Mouse (Mus musculus) CH12.LX (cell line): ENCODE measurements around the gene Mettl1. TPM values are rescaled to one million over a fixed set of nuclear protein-coding genes. Genes with fewer than 3 reads are reported as not detected.

ENCODE experiments used
- DNase-seq: peaks from one replicate; pipeline ENCODE4 v3.0.0-alpha.2; 2013; ENCODE audit errors: extremely low read depth
- H3K27ac ChIP-seq: 2 replicates; pipeline ENCODE4 v1.5.1; 2012; ENCODE audit warnings: low read depth, mild to moderate bottlenecking, control low read depth, moderate library complexity; ENCODE audit not compliant: insufficient read depth
- H3K27me3 ChIP-seq: replicated peaks from 2 replicates; pipeline ENCODE3; 2012; ENCODE audit warnings: inconsistent platforms
- H3K36me3 ChIP-seq, 2 experiments: replicated peaks in 1 of 2; 2 replicates each; pipeline versions ENCODE3 to v1.6.1; 2012; ENCODE audit warnings: inconsistent platforms in 1 of 2, low read length in 1 of 2, mild to moderate bottlenecking in 1 of 2, mixed read lengths in 1 of 2, moderate library complexity in 1 of 2; ENCODE audit not compliant: control insufficient read depth in 1 of 2, insufficient read depth in 1 of 2
- H3K4me1 ChIP-seq, 2 experiments: 2 replicates each; pipeline ENCODE4 v1.6.1; 2012; ENCODE audit warnings: inconsistent platforms in 1 of 2, moderate library complexity in 1 of 2; ENCODE audit not compliant: insufficient read depth in 2 of 2, control insufficient read depth in 1 of 2
- H3K4me2 ChIP-seq: 2 replicates; pipeline ENCODE4 v1.6.1; 2012; ENCODE audit warnings: low read depth, mild to moderate bottlenecking, control low read depth; ENCODE audit not compliant: poor library complexity, insufficient read depth, severe bottlenecking
- H3K4me3 ChIP-seq, 3 experiments: fragments of 150-350 bp in 1 of 3; sonication (generic) in 1 of 3; replicated peaks in 1 of 3; 2 replicates each; pipeline versions ENCODE3 to v1.5.1; 2011 to 2012; ENCODE audit warnings: low read depth in 2 of 3, low read length in 2 of 3, mild to moderate bottlenecking in 2 of 3, moderate library complexity in 2 of 3, control low read depth in 1 of 3, improper control_type of control experiment in 1 of 3, inconsistent platforms in 1 of 3, mixed read lengths in 1 of 3; ENCODE audit not compliant: poor library complexity in 1 of 3
- H3K79me2 ChIP-seq: replicated peaks from 2 replicates; pipeline ENCODE4 v1.6.1; 2012; ENCODE audit warnings: mild to moderate bottlenecking, moderate library complexity; ENCODE audit not compliant: control insufficient read depth, poor library complexity, insufficient read depth, severe bottlenecking; ENCODE audit errors: extremely low read depth
- H3K9ac ChIP-seq: 2 replicates; pipeline ENCODE4 v1.6.1; 2012; ENCODE audit warnings: low read depth, mild to moderate bottlenecking, control low read depth, moderate library complexity; ENCODE audit not compliant: insufficient read depth
- H3K9me3 ChIP-seq: replicated peaks from 2 replicates; pipeline ENCODE3; 2012; ENCODE audit warnings: low read length, inconsistent platforms, mixed read lengths
- BHLHE40 ChIP-seq: IDR thresholded peaks from 2 replicates; pipeline ENCODE4 v1.6.1; 2011; ENCODE audit warnings: mild to moderate bottlenecking, low read depth, low read length, improper control_type of control experiment
- CHD1 ChIP-seq: IDR thresholded peaks from 2 replicates; pipeline ENCODE4 v1.6.1; 2012; ENCODE audit warnings: low read depth, low read length, improper control_type of control experiment, inconsistent platforms
- CHD2 ChIP-seq: IDR thresholded peaks from 2 replicates; pipeline ENCODE4 v1.6.1; 2011; ENCODE audit warnings: low read length, improper control_type of control experiment
- E2F4 ChIP-seq: IDR thresholded peaks from 2 replicates; pipeline ENCODE4 v1.6.1; 2011; ENCODE audit warnings: low read depth, low read length, improper control_type of control experiment; ENCODE audit not compliant: insufficient replicate concordance
- ELF1 ChIP-seq: IDR thresholded peaks from 2 replicates; pipeline ENCODE4 v1.6.1; 2014; ENCODE audit warnings: low read depth, mild to moderate bottlenecking, inconsistent platforms, low read length, improper control_type of control experiment
- EP300 ChIP-seq: IDR thresholded peaks from 2 replicates; pipeline ENCODE4 v1.6.1; 2011; ENCODE audit warnings: low read length, improper control_type of control experiment
- ETS1 ChIP-seq: conservative IDR thresholded peaks from 2 replicates; pipeline ENCODE4 v1.6.1; 2012; ENCODE audit warnings: low read depth, mild to moderate bottlenecking, inconsistent platforms, low read length, improper control_type of control experiment, moderate library complexity
- GABPA ChIP-seq: IDR thresholded peaks from 2 replicates; pipeline ENCODE4 v1.6.1; 2012; ENCODE audit warnings: low read depth, low read length, improper control_type of control experiment, inconsistent platforms; ENCODE audit not compliant: insufficient replicate concordance
- IRF4 ChIP-seq: IDR thresholded peaks from 2 replicates; pipeline ENCODE4 v1.6.1; 2014; ENCODE audit warnings: low read depth, mild to moderate bottlenecking, inconsistent platforms, low read length, improper control_type of control experiment
- JUN ChIP-seq: IDR thresholded peaks from 2 replicates; pipeline ENCODE4 v1.6.1; 2011; ENCODE audit warnings: low read depth, mild to moderate bottlenecking, low read length, improper control_type of control experiment, moderate library complexity; ENCODE audit not compliant: insufficient read depth
- JUND ChIP-seq: conservative IDR thresholded peaks from 2 replicates; pipeline ENCODE4 v1.6.1; 2011; ENCODE audit warnings: low read depth, low read length, improper control_type of control experiment
- MAFK ChIP-seq: IDR thresholded peaks from 2 replicates; pipeline ENCODE4 v1.6.1; 2011; ENCODE audit warnings: low read length, improper control_type of control experiment; ENCODE audit not compliant: insufficient replicate concordance
- MAX ChIP-seq: IDR thresholded peaks from 2 replicates; pipeline ENCODE4 v1.6.1; 2011; ENCODE audit warnings: low read length, improper control_type of control experiment
- MAZ ChIP-seq: IDR thresholded peaks from 2 replicates; pipeline ENCODE4 v1.6.1; 2012; ENCODE audit warnings: low read depth, mild to moderate bottlenecking, inconsistent platforms, low read length, improper control_type of control experiment, moderate library complexity
- MEF2A ChIP-seq: IDR thresholded peaks from 2 replicates; pipeline ENCODE4 v1.6.1; 2014; ENCODE audit warnings: low read depth, mild to moderate bottlenecking, inconsistent platforms, low read length, improper control_type of control experiment, borderline replicate concordance
- MXI1 ChIP-seq: IDR thresholded peaks from 2 replicates; pipeline ENCODE4 v1.6.1; 2011; ENCODE audit warnings: mild to moderate bottlenecking, low read depth, low read length, improper control_type of control experiment
- MYC ChIP-seq: IDR thresholded peaks from 2 replicates; pipeline ENCODE4 v1.6.1; 2011; ENCODE audit warnings: low read depth, mild to moderate bottlenecking, improper control_type of control experiment, low read length
- NELFE ChIP-seq: IDR thresholded peaks from 2 replicates; pipeline ENCODE4 v1.6.1; 2011; ENCODE audit warnings: low read depth, low read length, improper control_type of control experiment
- NRF1 ChIP-seq: IDR thresholded peaks from 2 replicates; pipeline ENCODE4 v1.6.1; 2014; ENCODE audit warnings: low read depth, mild to moderate bottlenecking, inconsistent platforms, low read length, improper control_type of control experiment, moderate library complexity
- POLR2A ChIP-seq: IDR thresholded peaks from 2 replicates; pipeline ENCODE4 v1.6.1; 2011; ENCODE audit warnings: low read depth, mild to moderate bottlenecking, improper control_type of control experiment, low read length
- POLR2AphosphoS2 ChIP-seq: IDR thresholded peaks from 2 replicates; pipeline ENCODE4 v1.6.1; 2011; ENCODE audit warnings: low read depth, low read length, improper control_type of control experiment
- RAD21 ChIP-seq: IDR thresholded peaks from 2 replicates; pipeline ENCODE4 v1.6.1; 2011; ENCODE audit warnings: low read depth, mild to moderate bottlenecking, low read length, improper control_type of control experiment, moderate library complexity
- RCOR1 ChIP-seq: conservative IDR thresholded peaks from 2 replicates; pipeline ENCODE4 v1.6.1; 2012; ENCODE audit warnings: low read depth, mild to moderate bottlenecking, inconsistent platforms, low read length, improper control_type of control experiment
- SIN3A ChIP-seq: IDR thresholded peaks from 2 replicates; pipeline ENCODE4 v1.6.1; 2012; ENCODE audit warnings: low read length, improper control_type of control experiment, inconsistent platforms
- SMC3 ChIP-seq: IDR thresholded peaks from 2 replicates; pipeline ENCODE4 v1.6.1; 2011; ENCODE audit warnings: low read depth, low read length, improper control_type of control experiment
- TBP ChIP-seq: conservative IDR thresholded peaks from 2 replicates; pipeline ENCODE4 v1.6.1; 2011; ENCODE audit warnings: low read depth, low read length, improper control_type of control experiment
- TCF12 ChIP-seq: IDR thresholded peaks from 2 replicates; pipeline ENCODE4 v1.6.1; 2014; ENCODE audit warnings: low read depth, mild to moderate bottlenecking, inconsistent platforms, low read length, improper control_type of control experiment
- UBTF ChIP-seq: IDR thresholded peaks from 2 replicates; pipeline ENCODE4 v1.6.1; 2012; ENCODE audit warnings: low read depth, mild to moderate bottlenecking, inconsistent platforms, low read length, improper control_type of control experiment, moderate library complexity
- USF1 ChIP-seq: IDR thresholded peaks from 2 replicates; pipeline ENCODE4 v1.6.1; 2014; ENCODE audit warnings: low read depth, mild to moderate bottlenecking, inconsistent platforms, low read length, improper control_type of control experiment
- USF2 ChIP-seq: conservative IDR thresholded peaks from 2 replicates; pipeline ENCODE4 v1.6.1; 2011; ENCODE audit warnings: low read depth, low read length, improper control_type of control experiment
- ZC3H11A ChIP-seq: IDR thresholded peaks from 2 replicates; pipeline ENCODE4 v1.6.1; 2012; ENCODE audit warnings: low read depth, mild to moderate bottlenecking, inconsistent platforms, low read length, improper control_type of control experiment
- ZMIZ1 ChIP-seq: IDR thresholded peaks from 2 replicates; pipeline ENCODE4 v1.6.1; 2012; ENCODE audit warnings: low read depth, mild to moderate bottlenecking, inconsistent platforms, low read length, improper control_type of control experiment
- ZNF384 ChIP-seq: IDR thresholded peaks from 2 replicates; pipeline ENCODE4 v1.6.1; 2012; ENCODE audit warnings: low read depth, low read length, improper control_type of control experiment, inconsistent platforms
- dilution Hi-C: fragments of 300-500 bp; cut with MboI; formaldehyde crosslinking; loops from 2 replicates; pipeline ENCODE4 v1.14.3; 2020; ENCODE audit warnings: low sequenced_read_pairs; ENCODE audit not compliant: extremely low pct_unique_long_range_greater_than_20kb, extremely low pct_ligation_motif_present
- in situ Hi-C: fragments of 300-500 bp; cut with MboI; formaldehyde crosslinking; loops from 3 replicates; pipeline ENCODE4 v1.14.3; 2019; ENCODE audit warnings: low sequenced_read_pairs, low pct_ligation_motif_present, low pct_unique_long_range_greater_than_20kb, mixed read lengths
- polyA plus RNA-seq: library from polyadenylated mRNA; unstranded; fragments of >175 nt; gene quantifications from 2 replicates; pipeline ENCODE4 v1.2.1, GENCODE M21; 2012; ENCODE audit warnings: low read depth; ENCODE audit not compliant: insufficient read length
- total RNA-seq, 2 experiments: library from RNA; depleted of rRNA; stranded (reverse); fragments of 300-350 nt in 1 of 2; fragments of >200 nt in 1 of 2; gene quantifications; 2 replicates each; pipeline ENCODE4 v1.2.3; 2012 to 2014

Mettl1 gene
- total and polyA plus RNA-seq, 3 experiments, result 21.6 to 49.4 (median 28.4) TPM

DNA sequence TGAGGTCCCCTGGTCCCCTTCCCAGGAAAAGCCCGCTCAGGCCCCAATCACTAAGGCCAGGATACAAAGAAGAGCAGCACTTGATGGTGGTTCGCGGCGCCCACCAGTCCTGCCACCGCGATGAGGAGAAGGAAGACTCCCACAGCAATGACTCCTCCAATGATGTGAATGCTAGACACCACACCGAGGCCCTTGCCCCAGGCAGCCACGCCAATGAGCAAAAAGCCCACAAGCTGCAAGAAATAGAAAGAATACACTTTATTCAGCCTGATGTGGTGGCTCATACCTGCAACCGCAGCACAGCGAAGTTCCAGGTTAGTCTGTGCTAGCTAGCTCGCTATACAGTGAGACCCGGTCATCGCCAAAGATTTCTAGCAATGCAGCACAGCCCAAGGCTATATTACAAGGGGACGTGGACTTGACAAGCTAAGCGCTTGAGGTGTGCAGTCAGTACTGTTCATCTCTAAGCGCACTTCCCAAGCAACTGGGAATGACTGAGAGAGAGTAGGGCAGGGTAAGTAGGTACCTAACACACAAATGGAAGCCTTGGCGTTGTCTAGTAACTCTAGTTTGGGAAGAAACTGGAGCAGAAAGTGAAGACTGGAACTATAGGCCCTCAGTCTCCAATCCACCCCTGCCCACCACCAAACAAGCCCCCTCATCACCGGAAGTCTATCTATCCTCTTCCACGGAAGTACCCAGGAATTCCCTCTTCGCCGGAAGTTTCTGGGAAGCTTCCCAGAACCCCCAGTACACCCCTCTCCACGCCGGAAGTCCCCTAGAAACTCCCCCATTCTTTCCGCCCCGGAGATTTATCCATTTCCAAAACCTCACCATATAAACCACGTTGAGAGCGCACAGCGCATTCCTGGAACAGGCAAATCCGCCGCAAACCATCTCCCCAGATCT lies 28.3 kb downstream of the Mettl1 start (continued):
- no peak for TF ChIP-seq JUND
- TF ChIP-seq CHD1, result no peak
- no peak for TF ChIP-seq NRF1
- TF ChIP-seq ZNF384, result no peak

- in situ Hi-C loops, result no loop called here
- Histone ChIP-seq H3K27ac (peak within 1 kb of the TSS; percentile 63), H3K4me1 (peaks cover 4 to 34% of the 10 kb centered on the region in 2 experiments; a peak in 3 of 4 replicates)
- TF ChIP-seq JUND, result no peak
- no peak; the same call in 1 of the 2 replicates for TF ChIP-seq NELFE
- no peak for TF ChIP-seq EP300
- TF ChIP-seq ZC3H11A, result no peak
- TF ChIP-seq BHLHE40, result peak; percentile 81
- no peak for TF ChIP-seq MYC
- TF ChIP-seq RCOR1, result no peak
- TF ChIP-seq TCF12, result peak; percentile 14; the same call in 1 of the 2 replicates
- no peak for TF ChIP-seq IRF4
- peak; percentile 98 for TF ChIP-seq ZNF384
- no peak for TF ChIP-seq GABPA
- peak; percentile 76 for TF ChIP-seq POLR2A
- TF ChIP-seq MAX, result no peak
- TF ChIP-seq MAZ, result no peak
- TF ChIP-seq ZMIZ1, result no peak
- no peak for TF ChIP-seq POLR2AphosphoS2
- TF ChIP-seq ETS1, result no peak
- 0 out of 2 replicates have a peak, but pooled peaks have one; percentile 16 for TF ChIP-seq CHD2
- TF ChIP-seq ELF1, result no peak
- peak; percentile 67; the same call in 1 of the 2 replicates for TF ChIP-seq SIN3A
- 0 out of 2 replicates have a peak, but pooled peaks have one; percentile 46 for TF ChIP-seq MXI1
- no peak for TF ChIP-seq MEF2A
- TF ChIP-seq USF2, result no peak
- no peak for TF ChIP-seq USF1
- TF ChIP-seq TBP, result peak; percentile 47; the same call in 1 of the 2 replicates
- TF ChIP-seq SMC3, result no peak
- TF ChIP-seq UBTF, result no peak; the same call in 1 of the 2 replicates
- no peak for TF ChIP-seq MAFK
- no peak for TF ChIP-seq E2F4
- no peak for TF ChIP-seq RAD21
- no peak; the same call in 1 of the 2 replicates for TF ChIP-seq JUN
Observed at GRCm38 (mm10) chr10:127070190-127071121, 29.2 kb downstream of the Mettl1 start, which contains the start of gene Tspan31. Gene Tspan31 (minus strand): TSS chr10:127070264.

More at GRCm38 (mm10) chr10:127070190-127071121, 29.2 kb downstream of the Mettl1 start, which contains the start of gene Tspan31:
- Histone ChIP-seq H3K79me2 (peaks cover 11% of the 10 kb centered on the region), H3K36me3 (peaks cover 30 to 32% of the 10 kb centered on the region in 2 experiments), H3K9ac (peak within 1 kb of the TSS; percentile 97), H3K27me3 (no peaks in the 10 kb centered on the region), H3K4me3 (peak within 1 kb of the TSS; percentile 66 to 87 (median 86)), H3K9me3 (no peaks in the 10 kb centered on the region), H3K4me2 (peak within 1 kb of the TSS; percentile 64)
- DNase-seq, result peak; percentile 98
- dilution Hi-C loops, result no loop called here
